Mouse (Mus musculus): ENCODE measurements around the gene Cpt1c. TPM values are rescaled to one million over a fixed set of nuclear protein-coding genes. Genes with fewer than 3 reads are reported as not detected.

Cpt1c gene
- polyA plus RNA-seq, 1 experiment from 2014 or later, result 22.4 TPM

DNA sequence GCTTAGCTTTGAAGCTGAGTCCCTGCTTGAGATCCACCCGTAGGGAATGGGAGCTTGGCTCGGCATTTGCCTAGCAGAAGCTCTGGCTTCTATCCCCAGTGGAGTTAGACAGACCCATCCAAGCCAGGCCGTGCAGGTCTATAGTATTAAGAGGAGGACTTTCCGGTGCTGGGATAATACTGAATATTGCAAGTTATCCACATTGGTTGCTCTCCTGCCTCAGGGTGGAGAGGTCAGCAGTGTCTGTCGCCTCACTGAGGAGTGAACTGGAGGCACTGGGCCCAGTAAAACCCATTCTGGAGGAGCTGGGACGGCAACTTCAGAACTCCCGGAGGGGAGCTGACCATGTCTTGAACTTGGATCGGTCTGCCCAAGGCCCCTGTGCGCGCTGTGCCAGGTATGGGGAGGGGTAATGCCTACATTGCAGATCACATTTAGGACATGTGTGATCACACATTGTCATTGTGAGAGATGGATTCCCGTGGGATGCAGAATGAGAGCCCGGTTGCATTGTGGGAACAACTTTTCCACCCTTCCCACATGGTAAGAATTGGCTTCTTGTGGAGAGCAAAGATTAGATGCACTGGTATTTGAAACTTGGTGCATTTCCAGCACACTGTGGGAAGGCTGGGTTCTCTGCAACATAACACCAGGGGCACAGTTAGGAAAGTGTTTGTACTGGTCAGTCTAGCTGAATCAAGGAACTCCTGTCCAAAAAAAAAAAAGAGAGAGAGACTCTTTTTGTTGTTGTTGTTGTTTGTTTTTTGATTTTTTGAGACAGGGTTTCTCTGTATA, 20.4 kb downstream of the Cpt1c start:
- H3K27ac ChIP-seq (replicated peaks; ENCODE audit: low read depth, low read length), result no peak overlapping the region
- ATAC-seq (ENCODE audit: low read depth) (no peak), DNase-seq (ENCODE audit: low spot score) (peak; percentile 30)
- no peak overlapping the region for H3K4me3 ChIP-seq (ENCODE audit: low read depth, low read length)
- H3K4me1 ChIP-seq (ENCODE audit: control insufficient read depth, insufficient read depth, low read length), result peaks cover 7% of the 10 kb centered on the region
- peaks cover 21% of the 10 kb centered on the region for H3K27me3 ChIP-seq (replicated peaks; ENCODE audit: control insufficient read depth, insufficient read depth, low read length)
- WGBS, result 74% methylated on average over 12 of the region's 12 CpGs
- H3K4me2 ChIP-seq (ENCODE audit: low read depth, low read length), result no peak overlapping the region
- no peak overlapping the region for H3K9ac ChIP-seq (ENCODE audit: low read depth, low read length)
- H3K36me3 ChIP-seq (ENCODE audit: control insufficient read depth, insufficient read depth, low read length), result 0 out of 2 replicates have a peak, but pooled peaks cover 4% of the 10 kb centered on the region
- H3K9me3 ChIP-seq (ENCODE audit: control insufficient read depth, low read length), result no peaks in the 10 kb centered on the region

DNA sequence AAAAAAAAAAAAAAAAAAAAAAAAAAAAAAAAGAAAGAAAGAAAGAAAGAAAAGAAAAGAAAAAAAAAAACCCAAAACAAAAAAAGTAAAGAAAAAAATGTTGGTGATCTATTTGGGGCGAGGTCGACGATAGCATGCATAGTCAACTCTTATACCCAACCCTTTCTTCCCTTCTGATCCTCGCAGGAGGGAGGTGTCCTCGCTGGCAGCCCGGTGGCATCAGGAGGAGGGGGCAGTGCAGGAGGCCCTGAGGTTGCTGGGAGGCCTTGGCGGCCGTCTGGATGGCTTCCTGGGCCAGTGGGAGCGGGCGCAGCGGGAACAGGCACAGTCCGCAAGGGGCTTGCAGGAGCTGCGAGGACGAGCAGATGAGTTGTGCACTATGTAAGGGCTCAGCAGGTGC, 21.1 kb downstream of the Cpt1c start:
- Histone ChIP-seq H3K27ac (replicated peaks; ENCODE audit: low read depth, low read length) (no peak overlapping the region), H3K4me2 (ENCODE audit: low read depth, low read length) (no peak overlapping the region), H3K36me3 (ENCODE audit: control insufficient read depth, insufficient read depth, low read length) (no peaks in the 10 kb centered on the region), H3K27me3 (replicated peaks; ENCODE audit: control insufficient read depth, insufficient read depth, low read length) (peaks cover 21% of the 10 kb centered on the region), H3K9me3 (ENCODE audit: control insufficient read depth, low read length) (no peaks in the 10 kb centered on the region), H3K4me3 (ENCODE audit: low read depth, low read length) (no peak overlapping the region), H3K4me1 (ENCODE audit: control insufficient read depth, insufficient read depth, low read length) (peaks cover 7% of the 10 kb centered on the region), H3K9ac (ENCODE audit: low read depth, low read length) (no peak overlapping the region)
- WGBS, result 57% methylated on average over 14 of the region's 14 CpGs
- ATAC-seq (ENCODE audit: low read depth) (no peak), DNase-seq (ENCODE audit: low spot score) (no peak)

DNA sequence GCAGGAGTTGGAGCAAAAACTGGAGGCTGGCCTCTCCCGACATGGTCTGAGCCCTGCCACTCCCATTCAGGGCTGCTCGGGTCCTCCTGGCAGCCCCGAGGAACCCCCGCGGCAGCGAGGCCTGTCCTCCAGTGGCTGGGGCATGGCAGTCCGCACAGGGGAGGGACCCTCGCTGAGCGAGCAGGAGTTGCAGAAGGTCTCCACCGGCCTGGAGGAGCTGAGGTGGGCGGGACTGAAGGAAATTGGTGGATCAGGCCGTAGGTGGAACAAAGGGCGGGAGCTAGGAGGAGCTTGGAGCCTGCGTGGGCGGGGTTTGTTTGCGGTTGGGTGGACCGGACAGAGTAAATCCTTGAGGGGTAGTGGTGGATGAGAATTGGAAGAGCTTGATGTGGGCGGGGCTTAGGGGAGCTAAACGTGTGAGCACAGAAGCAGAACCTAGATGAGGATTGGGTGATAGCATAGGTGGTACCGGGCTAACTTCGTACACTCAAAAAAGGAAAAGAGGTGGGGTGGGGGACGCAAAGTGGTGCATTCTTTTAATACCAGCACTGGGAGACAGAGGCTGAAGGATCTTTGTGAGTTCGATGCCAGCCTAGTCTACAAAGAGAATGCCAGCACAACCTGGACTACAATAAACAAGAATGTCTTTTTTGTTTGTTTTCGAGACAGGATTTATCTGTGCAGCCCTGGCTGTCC, 21.9 kb downstream of the Cpt1c start:
- 8% methylated on average over 24 of the region's 24 CpGs for WGBS
- peak; percentile 93 for ATAC-seq (ENCODE audit: low read depth)
- peak overlapping the region; percentile 63 for H3K9ac ChIP-seq (ENCODE audit: low read depth, low read length)

DNA sequence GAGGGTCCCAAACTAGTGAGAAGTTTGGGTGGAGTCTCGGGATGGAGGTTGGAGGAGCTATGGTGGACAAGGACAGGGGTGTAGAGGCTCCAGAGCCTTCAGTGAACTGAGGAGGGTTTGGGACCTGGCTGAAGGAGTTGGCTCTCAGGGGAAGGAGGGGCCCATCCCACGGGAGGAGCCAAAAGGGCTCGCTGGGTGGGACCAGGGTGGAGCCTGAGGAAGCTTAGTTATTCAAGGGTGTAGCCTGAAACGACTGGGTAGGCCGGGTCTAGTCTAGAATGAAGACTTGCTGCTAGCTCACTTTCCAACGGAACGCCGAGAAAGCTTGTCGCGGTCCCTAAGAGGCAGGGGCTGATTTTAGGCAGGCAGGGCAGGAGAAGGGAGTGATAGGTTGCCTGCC, 22.7 kb downstream of the Cpt1c start:
- Histone ChIP-seq H3K9me3 (ENCODE audit: control insufficient read depth, low read length) (no peaks in the 10 kb centered on the region), H3K4me2 (ENCODE audit: low read depth, low read length) (peak overlapping the region; percentile 95), H3K4me1 (ENCODE audit: control insufficient read depth, insufficient read depth, low read length) (peaks cover 7% of the 10 kb centered on the region), H3K36me3 (ENCODE audit: control insufficient read depth, insufficient read depth, low read length) (no peaks in the 10 kb centered on the region), H3K9ac (ENCODE audit: low read depth, low read length) (peak overlapping the region; percentile 63), H3K4me3 (ENCODE audit: low read depth, low read length) (peak overlapping the region; percentile 48), H3K27ac (replicated peaks; ENCODE audit: low read depth, low read length) (peak overlapping the region; percentile 67), H3K27me3 (replicated peaks; ENCODE audit: control insufficient read depth, insufficient read depth, low read length) (peaks cover 21% of the 10 kb centered on the region)
- WGBS, result 5% methylated on average over 8 of the region's 10 CpGs
- peak; percentile 86 for DNase-seq (ENCODE audit: low spot score)
- peak; percentile 77 for ATAC-seq (ENCODE audit: low read depth)

More for the DNA sequence above, 21.9 kb downstream of the Cpt1c start:
- H3K9me3 ChIP-seq (ENCODE audit: control insufficient read depth, low read length), result no peaks in the 10 kb centered on the region
- H3K27me3 ChIP-seq (replicated peaks; ENCODE audit: control insufficient read depth, insufficient read depth, low read length), result peaks cover 21% of the 10 kb centered on the region
- peaks cover 7% of the 10 kb centered on the region for H3K4me1 ChIP-seq (ENCODE audit: control insufficient read depth, insufficient read depth, low read length)
- peak; percentile 98 for DNase-seq (ENCODE audit: low spot score)
- peak overlapping the region; percentile 95 for H3K4me2 ChIP-seq (ENCODE audit: low read depth, low read length)
- peak overlapping the region; percentile 67 for H3K27ac ChIP-seq (replicated peaks; ENCODE audit: low read depth, low read length)
- H3K4me3 ChIP-seq (ENCODE audit: low read depth, low read length), result peak overlapping the region; percentile 48
- no peaks in the 10 kb centered on the region for H3K36me3 ChIP-seq (ENCODE audit: control insufficient read depth, insufficient read depth, low read length)

DNA sequence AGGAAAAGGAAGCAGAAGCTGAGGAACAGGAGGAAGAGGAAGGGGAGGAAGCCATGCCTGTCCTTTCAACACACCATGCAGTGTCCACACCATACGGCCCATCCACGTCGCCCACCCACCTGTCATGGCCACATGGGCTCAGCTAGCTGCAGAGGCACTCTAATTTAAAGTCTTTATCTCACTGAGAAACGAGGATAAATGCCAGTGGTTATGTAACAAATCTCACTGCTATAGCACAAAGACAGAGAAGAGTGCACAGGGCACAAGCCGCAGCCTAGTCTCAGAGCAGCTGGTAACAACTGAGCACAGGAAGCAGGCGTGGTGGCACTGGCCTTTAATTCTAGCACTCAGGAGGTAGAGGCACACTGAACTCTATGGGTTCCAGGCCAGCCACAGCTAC, 24.7 kb downstream of the Cpt1c start:
- no peak for ATAC-seq (ENCODE audit: low read depth)
- H3K4me1 ChIP-seq (ENCODE audit: control insufficient read depth, insufficient read depth, low read length), result peaks cover 7% of the 10 kb centered on the region
- H3K9me3 ChIP-seq (ENCODE audit: control insufficient read depth, low read length), result no peaks in the 10 kb centered on the region
- no peak overlapping the region for H3K27ac ChIP-seq (replicated peaks; ENCODE audit: low read depth, low read length)
- H3K27me3 ChIP-seq (replicated peaks; ENCODE audit: control insufficient read depth, insufficient read depth, low read length), result peaks cover 21% of the 10 kb centered on the region
- H3K4me3 ChIP-seq (ENCODE audit: low read depth, low read length), result no peak overlapping the region
- WGBS, result 61% methylated on average over 6 of the region's 6 CpGs
- no peak overlapping the region for H3K4me2 ChIP-seq (ENCODE audit: low read depth, low read length)
- H3K9ac ChIP-seq (ENCODE audit: low read depth, low read length), result no peak overlapping the region
- no peaks in the 10 kb centered on the region for H3K36me3 ChIP-seq (ENCODE audit: control insufficient read depth, insufficient read depth, low read length)
- no peak for DNase-seq (ENCODE audit: low spot score)

DNA sequence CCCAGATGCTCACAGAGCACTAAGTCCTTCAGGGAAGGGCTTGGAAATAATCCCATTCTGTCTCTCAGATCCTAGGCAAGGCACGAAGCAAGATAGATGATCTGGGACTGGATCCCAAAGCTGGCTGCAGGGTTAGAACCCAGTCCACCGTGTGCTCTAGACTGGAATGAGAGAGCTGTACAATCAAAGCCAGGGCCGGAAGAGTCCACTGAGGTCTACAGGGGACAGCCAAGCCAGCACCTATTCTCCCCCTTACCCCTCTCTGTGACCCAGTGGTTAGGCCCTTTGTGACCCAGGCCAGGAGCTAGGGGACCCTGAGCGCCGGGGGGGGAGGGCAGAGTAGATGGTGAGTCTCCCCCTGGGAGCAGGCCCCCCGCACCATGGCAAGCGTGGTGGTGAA, 31.7 kb downstream of the Cpt1c start, which contains the start of gene Tsks:
Gene Tsks (plus strand): TSS at position 301 of the 400 bp plus-strand sequence.
- Histone ChIP-seq H3K9ac (ENCODE audit: low read depth, low read length) (no peak within 1 kb of the TSS), H3K9me3 (ENCODE audit: control insufficient read depth, low read length) (no peaks in the 10 kb centered on the region), H3K4me3 (ENCODE audit: low read depth, low read length) (no peak within 1 kb of the TSS), H3K4me2 (ENCODE audit: low read depth, low read length) (no peak within 1 kb of the TSS), H3K4me1 (ENCODE audit: control insufficient read depth, insufficient read depth, low read length) (no peaks in the 10 kb centered on the region), H3K27me3 (replicated peaks; ENCODE audit: control insufficient read depth, insufficient read depth, low read length) (no peaks in the 10 kb centered on the region), H3K36me3 (ENCODE audit: control insufficient read depth, insufficient read depth, low read length) (no peaks in the 10 kb centered on the region), H3K27ac (replicated peaks; ENCODE audit: low read depth, low read length) (no peak within 1 kb of the TSS)
- ATAC-seq (ENCODE audit: low read depth), result no peak
- WGBS, result 75% methylated on average over 7 of the region's 7 CpGs
- no peak for DNase-seq (ENCODE audit: low spot score)

DNA sequence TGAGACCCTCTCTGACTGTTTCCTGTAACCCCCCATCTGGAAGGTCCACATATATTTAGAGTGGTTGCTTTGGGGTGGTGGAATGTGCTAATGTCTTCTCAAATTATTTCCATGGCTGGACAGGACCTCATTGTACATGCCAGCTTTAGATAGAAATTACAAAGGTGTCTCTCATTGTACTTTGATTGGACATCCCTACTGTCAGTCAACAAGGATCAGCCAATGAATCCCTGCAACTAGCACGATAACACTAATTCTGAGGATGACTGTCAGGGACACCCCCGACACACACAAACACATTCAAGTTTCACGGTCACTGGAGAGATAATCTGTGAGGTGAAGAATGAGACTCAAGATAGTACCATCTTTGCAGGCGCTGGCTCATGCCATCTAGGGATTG, 36.0 kb downstream of the Cpt1c start:
- Histone ChIP-seq H3K4me2 (ENCODE audit: low read depth, low read length) (no peak overlapping the region), H3K4me3 (ENCODE audit: low read depth, low read length) (no peak overlapping the region), H3K4me1 (ENCODE audit: control insufficient read depth, insufficient read depth, low read length) (no peaks in the 10 kb centered on the region), H3K9me3 (ENCODE audit: control insufficient read depth, low read length) (peaks cover 13% of the 10 kb centered on the region), H3K27me3 (replicated peaks; ENCODE audit: control insufficient read depth, insufficient read depth, low read length) (no peaks in the 10 kb centered on the region), H3K9ac (ENCODE audit: low read depth, low read length) (no peak overlapping the region), H3K36me3 (ENCODE audit: control insufficient read depth, insufficient read depth, low read length) (no peaks in the 10 kb centered on the region), H3K27ac (replicated peaks; ENCODE audit: low read depth, low read length) (no peak overlapping the region)
- DNase-seq (ENCODE audit: low spot score) (no peak), ATAC-seq (ENCODE audit: low read depth) (no peak)
- 93% methylated on average over 4 of the region's 4 CpGs for WGBS

DNA sequence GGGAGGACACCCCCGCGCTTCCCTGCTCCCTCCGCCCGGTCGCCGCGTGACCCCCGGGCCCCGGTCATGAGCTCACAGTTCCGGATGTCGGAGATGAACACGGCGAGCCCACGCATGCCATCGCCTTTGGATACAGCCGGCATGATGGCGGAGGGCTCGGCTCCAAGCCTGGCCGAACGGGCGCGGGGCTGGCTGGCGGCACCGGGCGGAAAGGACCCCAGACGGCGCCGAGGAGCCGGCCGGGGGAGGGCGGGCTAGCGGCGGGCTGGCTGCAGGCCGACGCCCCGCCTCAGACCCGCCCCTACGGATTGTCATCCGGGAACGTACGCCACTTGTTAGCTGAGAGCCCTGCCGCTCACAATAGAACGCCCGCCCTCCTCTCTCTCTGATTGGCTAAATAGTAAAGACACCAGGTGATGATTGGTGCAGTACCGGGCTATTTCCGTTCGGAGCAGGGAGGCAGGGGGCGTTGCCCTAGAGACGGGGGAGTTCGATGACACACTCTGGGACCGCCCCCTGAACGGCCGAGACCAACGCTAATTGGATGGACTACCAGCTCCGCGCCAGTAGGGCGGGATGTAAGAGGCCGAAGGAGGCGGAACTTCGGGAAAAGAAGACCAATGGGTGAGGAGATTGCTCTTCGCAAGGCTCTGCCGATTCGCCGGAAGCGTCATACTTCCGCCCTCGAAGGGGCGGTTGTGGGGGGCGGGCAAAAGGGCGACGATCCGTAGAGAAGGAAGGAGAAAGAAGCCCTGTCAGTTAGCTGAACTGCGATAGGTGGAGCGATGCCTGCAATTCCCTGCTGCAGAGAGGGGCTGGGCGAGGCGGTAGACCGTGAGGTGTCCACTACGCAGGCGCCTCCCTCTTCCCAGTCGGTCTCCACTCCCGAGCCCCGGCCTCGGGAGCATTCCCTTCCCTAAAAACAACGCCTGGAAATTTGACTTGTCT, 45.2 kb downstream of the Cpt1c start, which contains the start of gene Ap2a1:
Gene Ap2a1 (minus strand): TSS at position 293 of the 948 bp plus-strand sequence.
- peak within 1 kb of the TSS; percentile 96 for H3K27ac ChIP-seq (replicated peaks; ENCODE audit: low read depth, low read length)
- 0 out of 2 replicates have a peak, but pooled peaks cover 18% of the 10 kb centered on the region for H3K36me3 ChIP-seq (ENCODE audit: control insufficient read depth, insufficient read depth, low read length)
- no peaks in the 10 kb centered on the region for H3K27me3 ChIP-seq (replicated peaks; ENCODE audit: control insufficient read depth, insufficient read depth, low read length)
- no peaks in the 10 kb centered on the region for H3K9me3 ChIP-seq (ENCODE audit: control insufficient read depth, low read length)
- DNase-seq (ENCODE audit: low spot score), result peak; percentile 100
- ATAC-seq (ENCODE audit: low read depth), result peak; percentile 98
- WGBS, result 2% methylated on average over 67 of the region's 84 CpGs
- peaks cover 11% of the 10 kb centered on the region for H3K4me1 ChIP-seq (ENCODE audit: control insufficient read depth, insufficient read depth, low read length)
- peak within 1 kb of the TSS; percentile 79 for H3K4me2 ChIP-seq (ENCODE audit: low read depth, low read length)
- peak within 1 kb of the TSS; percentile 95 for H3K4me3 ChIP-seq (ENCODE audit: low read depth, low read length)
- H3K9ac ChIP-seq (ENCODE audit: low read depth, low read length), result peak within 1 kb of the TSS; percentile 94
